Comparison of ENCODE assay signal across 8 mouse cellular contexts in genomic region chr6:120665415-120665815, GRCm38 (mm10). TPM values are rescaled to one million over a fixed set of nuclear protein-coding genes. Genes with fewer than 3 reads are reported as not detected.
DNase-seq lines count a peak whose midpoint lies in the region; ATAC-seq lines count a peak whose summit lies in the region.

No protein-coding gene starts in this region.

- under 1% methylated on average over 21 of the region's 21 CpGs for whole genome bisulfite sequencing in hindbrain, embryonic 11.5 days

- H3K27ac ChIP-seq in hindbrain, embryonic 11.5 days (ENCODE audit: low read depth, low read length): peak overlapping the region; percentile 100

- no peaks in the 10 kb centered on the region for H3K4me1 ChIP-seq in hindbrain, embryonic 11.5 days (replicated peaks; ENCODE audit: control insufficient read depth, insufficient read depth, low read length)

- H3K9me3 ChIP-seq in hindbrain, embryonic 11.5 days (ENCODE audit: control insufficient read depth, low read length): no peaks in the 10 kb centered on the region

- no peaks in the 10 kb centered on the region for H3K36me3 ChIP-seq in hindbrain, embryonic 11.5 days (ENCODE audit: control insufficient read depth, insufficient read depth, low read length)

- H3K27me3 ChIP-seq in hindbrain, embryonic 11.5 days (ENCODE audit: control insufficient read depth, insufficient read depth, low read length): no peaks in the 10 kb centered on the region

- H3K9ac ChIP-seq in hindbrain, embryonic 11.5 days (ENCODE audit: low read depth, low read length): peak overlapping the region; percentile 98

- DNase-seq in ZHBTc4 (ENCODE audit: low read depth, low spot score): peak; percentile 96
- DNase-seq in cerebellum, adult 9-11 months: peak; percentile 76
- DNase-seq in hindbrain, embryonic 11.5 days (ENCODE audit: low spot score): peak; percentile 87
- DNase-seq in layer of hippocampus, postnatal 36 days: peak; percentile 37 to 40
- DNase-seq in lung, postnatal 36 days: peak; percentile 68
- DNase-seq in right cerebral cortex, postnatal 10 days (ENCODE audit: low spot score in 2 of 2): peak; percentile 52 to 59
- peak; percentile 28 to 62 for DNase-seq in urinary bladder, postnatal 4 days (ENCODE audit: low spot score in 2 of 2)

- H3K4me2 ChIP-seq in hindbrain, embryonic 11.5 days (replicated peaks; ENCODE audit: low read depth, low read length): peak overlapping the region; percentile 74

- ATAC-seq in frontal cortex, adult (ENCODE audit: low TSS enrichment): peak; percentile 31; the same call in 1 of the 2 replicates
- ATAC-seq in hindbrain, embryonic 11.5 days (ENCODE audit: low FRiP score): peak; percentile 85

- peak overlapping the region; percentile 90 for H3K4me3 ChIP-seq in hindbrain, embryonic 11.5 days (ENCODE audit: low read depth, low read length)

RNA-seq across cellular contexts. Expression of gene Cecr2, which starts 0.8 kb away (rescaled TPM):
- 18.8 and 27.7 TPM in 2 replicates for polyA plus RNA-seq in hindbrain, embryonic 11.5 days (2014; fragmentation: Nextera tagmentation; extraction: Ambion mirVana)
- total RNA-seq in layer of hippocampus, postnatal 36 days (2021): 10 to 100 TPM; 14.2 to 14.8 TPM

Comparison
In these comparisons a context has a peak if more than half of its experiments do, and no peak if none do; other contexts are left out.
1. Peak in every context shown above with its lines: DNase-seq, ATAC-seq, H3K4me3 ChIP-seq and H3K27ac ChIP-seq.
2. DNase-seq: peak in every context shown above with its lines; median percentile 96 in ZHBTc4; 87 in hindbrain, embryonic 11.5 days; 76 in cerebellum, adult 9-11 months; 68 in lung, postnatal 36 days; 56 in right cerebral cortex, postnatal 10 days; 45 in urinary bladder, postnatal 4 days; 38 in layer of hippocampus, postnatal 36 days.